Mouse (Mus musculus): ENCODE measurements around the gene Dcaf1. TPM values are rescaled to one million over a fixed set of nuclear protein-coding genes. Genes with fewer than 3 reads are reported as not detected.

The Dcaf1 gene
- total and polyA plus RNA-seq, 2 experiments from 2014 or later, result 7.6 to 27.2 TPM

- ATAC-seq (ENCODE audit: low FRiP score) (no peak), DNase-seq (ENCODE audit: low spot score) (no peak)
- no peak overlapping the region for H3K4me2 ChIP-seq (ENCODE audit: low read depth, low read length, poor library complexity, severe bottlenecking)
- no peaks in the 10 kb centered on the region for H3K9me3 ChIP-seq (ENCODE audit: low read length)
- H3K4me3 ChIP-seq (ENCODE audit: low read depth, low read length), result no peak overlapping the region
- H3K27ac ChIP-seq (ENCODE audit: low read depth, low read length), result no peak overlapping the region
- no peak overlapping the region for H3K9ac ChIP-seq (replicated peaks; ENCODE audit: low read length, poor library complexity, severe bottlenecking)
- peaks cover 17% of the 10 kb centered on the region for H3K4me1 ChIP-seq (ENCODE audit: insufficient read depth, low read length)
- H3K27me3 ChIP-seq (ENCODE audit: insufficient read depth, low read length), result no peaks in the 10 kb centered on the region
- peaks cover 44% of the 10 kb centered on the region for H3K36me3 ChIP-seq (ENCODE audit: insufficient read depth, low read length)
- TF ChIP-seq CTCF (IDR thresholded peaks at IDR 0.05), result no peak
- WGBS, result 68% methylated on average over 4 of the region's 4 CpGs
These were observed 60.5 kb downstream of the Dcaf1 start for GRCm38 (mm10) chr9:106882176-106882575.

- Histone ChIP-seq H3K9ac (replicated peaks; ENCODE audit: low read length, poor library complexity, severe bottlenecking) (0 out of 2 replicates have a peak overlapping the region, but pooled peaks have one; percentile 19), H3K27ac (ENCODE audit: low read depth, low read length) (no peak overlapping the region), H3K4me1 (ENCODE audit: insufficient read depth, low read length) (peaks cover 17% of the 10 kb centered on the region), H3K4me3 (ENCODE audit: low read depth, low read length) (no peak overlapping the region), H3K36me3 (ENCODE audit: insufficient read depth, low read length) (peaks cover 39% of the 10 kb centered on the region), H3K27me3 (ENCODE audit: insufficient read depth, low read length) (no peaks in the 10 kb centered on the region), H3K4me2 (ENCODE audit: low read depth, low read length, poor library complexity, severe bottlenecking) (peak overlapping the region; percentile 28), H3K9me3 (ENCODE audit: low read length) (no peaks in the 10 kb centered on the region)
- DNase-seq (ENCODE audit: low spot score), result no peak
- TF ChIP-seq CTCF (IDR thresholded peaks at IDR 0.05), result no peak
- ATAC-seq (ENCODE audit: low FRiP score), result no peak
- 70% methylated on average over 3 of the region's 3 CpGs for WGBS
These were observed 61.4 kb downstream of the Dcaf1 start for GRCm38 (mm10) chr9:106883085-106883484.

GRCm38 (mm10) chr9:106884306-106884705, 62.6 kb downstream of the Dcaf1 start:
- ATAC-seq (ENCODE audit: low FRiP score) (no peak), DNase-seq (ENCODE audit: low spot score) (no peak)
- no peak for TF ChIP-seq CTCF (IDR thresholded peaks at IDR 0.05)
- Histone ChIP-seq H3K27ac (ENCODE audit: low read depth, low read length) (no peak overlapping the region), H3K36me3 (ENCODE audit: insufficient read depth, low read length) (peaks cover 43% of the 10 kb centered on the region), H3K27me3 (ENCODE audit: insufficient read depth, low read length) (no peaks in the 10 kb centered on the region), H3K9ac (replicated peaks; ENCODE audit: low read length, poor library complexity, severe bottlenecking) (peak overlapping the region; percentile 94; the same call in 1 of the 2 replicates), H3K4me2 (ENCODE audit: low read depth, low read length, poor library complexity, severe bottlenecking) (peak overlapping the region; percentile 97), H3K4me3 (ENCODE audit: low read depth, low read length) (peak overlapping the region; percentile 88), H3K4me1 (ENCODE audit: insufficient read depth, low read length) (peaks cover 17% of the 10 kb centered on the region), H3K9me3 (ENCODE audit: low read length) (no peaks in the 10 kb centered on the region)
- 36% methylated on average over 16 of the region's 16 CpGs for WGBS

- H3K36me3 ChIP-seq (ENCODE audit: insufficient read depth, low read length), result peaks cover 46% of the 10 kb centered on the region
- H3K9ac ChIP-seq (replicated peaks; ENCODE audit: low read length, poor library complexity, severe bottlenecking), result peak overlapping the region; percentile 94
- no peak for TF ChIP-seq CTCF (IDR thresholded peaks at IDR 0.05)
- peak overlapping the region; percentile 93; the same call in 1 of the 2 replicates for H3K27ac ChIP-seq (ENCODE audit: low read depth, low read length)
- peak overlapping the region; percentile 88 for H3K4me3 ChIP-seq (ENCODE audit: low read depth, low read length)
- ATAC-seq (ENCODE audit: low FRiP score), result no peak
- no peaks in the 10 kb centered on the region for H3K9me3 ChIP-seq (ENCODE audit: low read length)
- DNase-seq (ENCODE audit: low spot score), result no peak
- 22% methylated on average over 44 of the region's 44 CpGs for WGBS
- peak overlapping the region; percentile 97 for H3K4me2 ChIP-seq (ENCODE audit: low read depth, low read length, poor library complexity, severe bottlenecking)
- H3K27me3 ChIP-seq (ENCODE audit: insufficient read depth, low read length), result no peaks in the 10 kb centered on the region
- H3K4me1 ChIP-seq (ENCODE audit: insufficient read depth, low read length), result peaks cover 17% of the 10 kb centered on the region
These were observed 63.6 kb downstream of the Dcaf1 start for GRCm38 (mm10) chr9:106884996-106885900.

GRCm38 (mm10) chr9:106885901-106886731, 64.4 kb downstream of the Dcaf1 start:
- TF ChIP-seq CTCF (IDR thresholded peaks at IDR 0.05), result no peak
- peak overlapping the region; percentile 94 for H3K9ac ChIP-seq (replicated peaks; ENCODE audit: low read length, poor library complexity, severe bottlenecking)
- peaks cover 46% of the 10 kb centered on the region for H3K36me3 ChIP-seq (ENCODE audit: insufficient read depth, low read length)
- no peaks in the 10 kb centered on the region for H3K9me3 ChIP-seq (ENCODE audit: low read length)
- H3K4me3 ChIP-seq (ENCODE audit: low read depth, low read length), result peak overlapping the region; percentile 88
- WGBS, result under 1% methylated on average over 77 of the region's 107 CpGs
- DNase-seq (ENCODE audit: low spot score) (peak; percentile 27), ATAC-seq (ENCODE audit: low FRiP score) (no peak)
- peak overlapping the region; percentile 97 for H3K4me2 ChIP-seq (ENCODE audit: low read depth, low read length, poor library complexity, severe bottlenecking)
- no peaks in the 10 kb centered on the region for H3K27me3 ChIP-seq (ENCODE audit: insufficient read depth, low read length)
- peaks cover 23% of the 10 kb centered on the region for H3K4me1 ChIP-seq (ENCODE audit: insufficient read depth, low read length)
- peak overlapping the region; percentile 93 for H3K27ac ChIP-seq (ENCODE audit: low read depth, low read length)
